In genomic region chr5:123397786-123398185, GRCm38 (mm10) we compare ENCODE assay signal across 8 mouse cellular contexts. TPM values are rescaled to one million over a fixed set of nuclear protein-coding genes. Genes with fewer than 3 reads are reported as not detected.
DNase-seq lines count a peak whose midpoint lies in the region; ATAC-seq and TF ChIP-seq lines count a peak whose summit lies in the region.

No protein-coding gene starts in this region.

- H3K4me1 ChIP-seq in kidney, embryonic 16.5 days (ENCODE audit: insufficient read depth, low read length): peaks cover 33% of the 10 kb centered on the region
- H3K4me1 ChIP-seq in cortical plate, adult 2 months (ENCODE audit: control insufficient read depth, insufficient read depth, low read length): peaks cover 5% of the 10 kb centered on the region; the same call in 1 of the 2 replicates
- peaks cover 43% of the 10 kb centered on the region for H3K4me1 ChIP-seq in hindbrain, embryonic 15.5 days (replicated peaks)

- peak overlapping the region; percentile 23 for H3K4me3 ChIP-seq in kidney, embryonic 16.5 days (ENCODE audit: low read length)
- peak overlapping the region; percentile 20 for H3K4me3 ChIP-seq in cortical plate, adult 2 months (ENCODE audit: insufficient read depth, low read length)
- peak overlapping the region; percentile 92 for H3K4me3 ChIP-seq in hindbrain, embryonic 15.5 days

- WGBS in kidney, embryonic 16.5 days: 56% methylated on average over 11 of the region's 11 CpGs
- WGBS in hindbrain, embryonic 15.5 days: 86% methylated on average over 11 of the region's 11 CpGs

- no peak for TF ChIP-seq CTCF in cortical plate, adult 2 months (IDR thresholded peaks at IDR 0.05; ENCODE audit: extremely low read depth, insufficient read depth, low read length)

- 0 out of 2 replicates have a peak overlapping the region, but pooled peaks have one; percentile 9 for H3K27ac ChIP-seq in kidney, embryonic 16.5 days (ENCODE audit: low read length)
- no peak overlapping the region for H3K27ac ChIP-seq in cortical plate, adult 2 months (ENCODE audit: insufficient read depth, low read length)
- H3K27ac ChIP-seq in hindbrain, embryonic 15.5 days (replicated peaks): no peak overlapping the region

- DNase-seq in kidney, postnatal 4 days: no peak
- peak; percentile 86 for DNase-seq in lung, postnatal 25 days (ENCODE audit: low spot score)
- peak; percentile 46 for DNase-seq in thymus, postnatal 4 days
- no peak for DNase-seq in layer of hippocampus, adult 11-12 months (ENCODE audit: low spot score)
- no peak for DNase-seq in ovary, postnatal 10 days (ENCODE audit: low spot score)

- no peaks in the 10 kb centered on the region for H3K36me3 ChIP-seq in kidney, embryonic 16.5 days (ENCODE audit: insufficient read depth, low read length)
- no peaks in the 10 kb centered on the region for H3K36me3 ChIP-seq in hindbrain, embryonic 15.5 days

- peak overlapping the region; percentile 13; the same call in 1 of the 2 replicates for H3K9ac ChIP-seq in kidney, embryonic 16.5 days (replicated peaks; ENCODE audit: low read length)
- 0 out of 2 replicates have a peak overlapping the region, but pooled peaks have one; percentile 79 for H3K9ac ChIP-seq in hindbrain, embryonic 15.5 days

- no peak for ATAC-seq in kidney, embryonic 16.5 days (ENCODE audit: low FRiP score, low TSS enrichment)
- ATAC-seq in hindbrain, embryonic 15.5 days (ENCODE audit: low FRiP score, low read depth): no peak

- no peak for TF ChIP-seq POLR2A in cortical plate, adult 2 months (IDR thresholded peaks at IDR 0.05; ENCODE audit: extremely low read depth, insufficient read depth, low read length)

- H3K27me3 ChIP-seq in kidney, embryonic 16.5 days (ENCODE audit: insufficient read depth, low read length): no peaks in the 10 kb centered on the region
- no peaks in the 10 kb centered on the region for H3K27me3 ChIP-seq in hindbrain, embryonic 15.5 days

- H3K4me2 ChIP-seq in kidney, embryonic 16.5 days (replicated peaks; ENCODE audit: low read depth, low read length): peak overlapping the region; percentile 79
- H3K4me2 ChIP-seq in hindbrain, embryonic 15.5 days: peak overlapping the region; percentile 78

- H3K9me3 ChIP-seq in kidney, embryonic 16.5 days (ENCODE audit: low read length): no peaks in the 10 kb centered on the region
- no peaks in the 10 kb centered on the region for H3K9me3 ChIP-seq in hindbrain, embryonic 15.5 days

RNA-seq across cellular contexts. Expression of gene Mlxip, which starts 3.2 kb away (rescaled TPM):
- 17.4 and 21.1 TPM in 2 replicates for polyA plus RNA-seq in kidney, embryonic 16.5 days (2015; fragmentation: Nextera tagmentation; extraction: Ambion mirVana)
- 17.5 and 19.6 TPM in 2 replicates for polyA plus RNA-seq in cortical plate, adult 2 months (2012; rRNA removed)
- 18.3 and 20.6 TPM in 2 replicates for polyA plus RNA-seq in hindbrain, embryonic 15.5 days (2015; fragmentation: Nextera tagmentation; extraction: Ambion mirVana)

RNA-seq across cellular contexts. Expression of gene Bcl7a, which starts 54.2 kb away (rescaled TPM):
- polyA plus RNA-seq in kidney, embryonic 16.5 days (2015; fragmentation: Nextera tagmentation; extraction: Ambion mirVana): 40.0 and 47.9 TPM in 2 replicates
- polyA plus RNA-seq in cortical plate, adult 2 months (2012; rRNA removed): 33.5 and 34.5 TPM in 2 replicates
- polyA plus RNA-seq in hindbrain, embryonic 15.5 days (2015; fragmentation: Nextera tagmentation; extraction: Ambion mirVana): 38.7 and 40.0 TPM in 2 replicates

Comparison
In these comparisons a context has a peak if more than half of its experiments do, and no peak if none do; other contexts are left out.
1. H3K4me3 ChIP-seq: peak in every context shown above with its lines; median percentile 92 in hindbrain, embryonic 15.5 days; 23 in kidney, embryonic 16.5 days; 20 in cortical plate, adult 2 months.
2. DNase-seq: peak in lung, postnatal 25 days (single experiment) and thymus, postnatal 4 days (single experiment); none in kidney, postnatal 4 days (0 of 2), layer of hippocampus, adult 11-12 months (single experiment) and ovary, postnatal 10 days (single experiment).